Mouse (Mus musculus) embryonic facial prominence, embryonic 12.5 days (tissue): Measurements from ENCODE around the gene Ppt2. TPM values are rescaled to one million over a fixed set of nuclear protein-coding genes. Genes with fewer than 3 reads are reported as not detected.

Source experiments
- ATAC-seq: fragments of 200-750 bp; cut with Nextera tagmentation; 2 replicates; pipeline ENCODE4 v1.8.0; 2017; ENCODE audit not compliant: insufficient number of reproducible peaks, insufficient read depth, low FRiP score, low TSS enrichment
- H3K27ac ChIP-seq: fragments of 300-500 bp; sonication (generic); 2 replicates; pipeline ENCODE4 v1.5.1; 2016; ENCODE audit warnings: mild to moderate bottlenecking
- H3K27me3 ChIP-seq: fragments of 300-500 bp; sonication (generic); 2 replicates; pipeline ENCODE4 v1.6.1; 2016; ENCODE audit warnings: mild to moderate bottlenecking, moderate library complexity
- H3K36me3 ChIP-seq: fragments of 300-500 bp; sonication (generic); 2 replicates; pipeline ENCODE4 v1.6.1; 2016; ENCODE audit warnings: mild to moderate bottlenecking
- H3K4me1 ChIP-seq: fragments of 300-500 bp; sonication (generic); 2 replicates; pipeline ENCODE4 v1.6.1; 2016
- H3K4me2 ChIP-seq: fragments of 300-500 bp; sonication (generic); replicated peaks from 2 replicates; pipeline ENCODE4 v1.6.1; 2016; ENCODE audit warnings: mild to moderate bottlenecking, moderate library complexity
- H3K4me3 ChIP-seq: fragments of 300-500 bp; sonication (generic); 2 replicates; pipeline ENCODE4 v1.5.1; 2016; ENCODE audit warnings: mild to moderate bottlenecking
- H3K9ac ChIP-seq: fragments of 300-500 bp; sonication (generic); 2 replicates; pipeline ENCODE4 v1.6.1; 2016; ENCODE audit warnings: mild to moderate bottlenecking, moderate library complexity
- H3K9me3 ChIP-seq: fragments of 300-500 bp; sonication (generic); 2 replicates; pipeline ENCODE4 v1.6.1; 2016; ENCODE audit warnings: mild to moderate bottlenecking, moderate library complexity
- WGBS: fragments of 180-500 bp; shearing (Covaris S2); methylation state at CpG from one replicate; pipeline ENCODE4 v1.1.7; 2016; 5-methylcytosine and 5-hydroxymethylcytosine counted together
- polyA plus RNA-seq: library from polyadenylated mRNA; unstranded; fragments of >200 nt; fragmentation: Nextera tagmentation; extraction: Ambion mirVana; gene quantifications from 2 replicates; pipeline ENCODE4 v1.2.1, GENCODE M21; 2016

Ppt2 gene
- polyA plus RNA-seq, 1 experiment from 2014 or later, result 18.0 TPM

GRCm38 (mm10) chr17:34655160-34655559, 26.9 kb upstream of the Ppt2 start:
- no peaks in the 10 kb centered on the region for H3K4me1 ChIP-seq
- H3K4me3 ChIP-seq, result no peak overlapping the region
- no peak overlapping the region for H3K27ac ChIP-seq
- no peaks in the 10 kb centered on the region for H3K9me3 ChIP-seq
- 83% methylated on average over 7 of the region's 7 CpGs for WGBS
- peaks cover 16% of the 10 kb centered on the region for H3K27me3 ChIP-seq
- H3K36me3 ChIP-seq, result peaks cover 42% of the 10 kb centered on the region
- no peak overlapping the region for H3K4me2 ChIP-seq
- no peak overlapping the region for H3K9ac ChIP-seq
- no peak for ATAC-seq

DNA sequence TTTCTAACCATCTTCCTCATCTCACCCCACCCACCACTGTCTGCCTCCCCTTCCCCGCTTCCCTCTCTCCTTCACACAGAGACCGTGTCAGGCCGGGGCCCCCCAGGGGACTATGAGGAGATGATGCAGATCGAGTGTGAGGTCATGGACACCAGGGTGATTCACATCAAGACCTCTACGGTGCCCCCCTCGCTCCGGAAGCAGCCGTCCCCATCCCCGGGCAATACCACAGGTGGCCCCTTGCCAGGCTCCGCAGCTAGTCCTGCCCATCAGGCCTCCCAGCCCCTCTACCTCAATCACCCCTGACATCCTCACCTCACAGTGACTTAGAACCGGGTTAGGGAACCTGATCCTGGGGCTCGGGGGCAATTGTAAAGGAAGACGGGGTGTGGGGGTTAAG, 26.1 kb upstream of the Ppt2 start:
- Histone ChIP-seq H3K27ac (no peak overlapping the region), H3K4me1 (no peaks in the 10 kb centered on the region), H3K4me2 (no peak overlapping the region), H3K36me3 (peaks cover 49% of the 10 kb centered on the region), H3K4me3 (no peak overlapping the region), H3K9me3 (no peaks in the 10 kb centered on the region), H3K27me3 (peaks cover 8% of the 10 kb centered on the region; the same call in 1 of the 2 replicates), H3K9ac (0 out of 2 replicates have a peak overlapping the region, but pooled peaks have one; percentile 1)
- ATAC-seq, result no peak
- 93% methylated on average over 13 of the region's 13 CpGs for WGBS

DNA sequence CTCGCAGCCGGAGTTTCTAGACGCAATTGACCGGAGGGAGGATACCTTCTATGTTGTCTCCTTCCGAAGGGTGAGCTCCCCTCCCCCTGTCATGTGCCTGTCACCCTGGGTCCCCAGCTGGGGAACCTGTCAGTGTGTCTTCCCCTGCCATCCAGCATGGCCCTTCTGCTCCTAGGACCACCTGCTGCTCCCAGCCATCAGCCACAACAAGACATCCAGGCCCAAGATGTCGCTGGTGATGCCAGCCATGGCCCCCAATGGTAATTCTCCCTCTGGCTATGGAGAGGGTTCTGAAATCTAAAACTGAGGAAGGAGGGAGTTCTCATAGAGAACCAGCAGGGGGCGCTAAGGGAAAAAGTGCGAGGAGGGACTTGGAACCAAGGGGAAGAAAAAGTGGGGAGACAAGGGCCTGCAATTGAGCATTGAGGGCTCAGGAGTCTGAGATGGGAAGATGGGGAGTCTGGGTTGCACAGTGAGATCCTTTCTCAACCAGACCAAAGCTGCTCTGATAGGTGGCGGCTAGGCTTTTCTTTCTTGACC, 25.5 kb upstream of the Ppt2 start:
- Histone ChIP-seq H3K4me3 (no peak overlapping the region), H3K9ac (no peak overlapping the region), H3K27ac (no peak overlapping the region), H3K4me2 (no peak overlapping the region), H3K9me3 (no peaks in the 10 kb centered on the region), H3K36me3 (peaks cover 55% of the 10 kb centered on the region), H3K4me1 (no peaks in the 10 kb centered on the region; the same call in 1 of the 2 replicates), H3K27me3 (0 out of 2 replicates have a peak, but pooled peaks cover 2% of the 10 kb centered on the region)
- no peak for ATAC-seq
- 67% methylated on average over 9 of the region's 9 CpGs for WGBS

DNA sequence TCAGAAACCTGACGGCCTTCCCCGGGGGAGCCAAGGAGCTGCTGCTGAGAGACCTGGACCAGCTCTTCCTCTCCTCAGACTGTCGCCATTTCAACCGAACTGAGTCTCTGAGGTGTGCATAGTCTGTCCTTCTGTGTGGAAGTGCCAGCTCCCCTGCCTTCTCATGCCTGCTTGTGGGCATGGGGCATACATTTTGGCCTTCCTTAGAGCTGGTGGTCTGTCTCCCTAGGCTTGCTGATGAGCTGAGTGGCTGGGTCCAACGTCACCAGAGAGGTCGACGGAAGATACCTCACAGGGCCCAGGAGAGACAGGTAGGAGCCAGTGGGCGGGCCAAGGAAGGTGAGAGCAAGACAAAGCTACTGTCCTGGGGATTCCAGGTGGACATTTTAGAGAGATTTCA, 24.7 kb upstream of the Ppt2 start:
- Histone ChIP-seq H3K4me1 (peaks cover 8% of the 10 kb centered on the region), H3K4me3 (no peak overlapping the region), H3K27me3 (no peaks in the 10 kb centered on the region), H3K9me3 (no peaks in the 10 kb centered on the region), H3K27ac (no peak overlapping the region), H3K4me2 (no peak overlapping the region), H3K9ac (no peak overlapping the region), H3K36me3 (peaks cover 55% of the 10 kb centered on the region)
- no peak for ATAC-seq
- WGBS, result 93% methylated on average over 8 of the region's 8 CpGs

GRCm38 (mm10) chr17:34652546-34652945, 24.2 kb upstream of the Ppt2 start:
- Histone ChIP-seq H3K4me3 (no peak overlapping the region), H3K27me3 (no peaks in the 10 kb centered on the region), H3K4me2 (no peak overlapping the region), H3K36me3 (peaks cover 55% of the 10 kb centered on the region), H3K27ac (no peak overlapping the region), H3K9me3 (no peaks in the 10 kb centered on the region), H3K4me1 (peaks cover 12% of the 10 kb centered on the region), H3K9ac (no peak overlapping the region)
- no peak for ATAC-seq
- WGBS, result 95% methylated on average over 10 of the region's 10 CpGs

- no peak overlapping the region for H3K27ac ChIP-seq
- peaks cover 12% of the 10 kb centered on the region for H3K4me1 ChIP-seq
- no peaks in the 10 kb centered on the region for H3K27me3 ChIP-seq
- no peak overlapping the region for H3K4me3 ChIP-seq
- no peak overlapping the region for H3K4me2 ChIP-seq
- 54% methylated on average over 19 of the region's 19 CpGs for WGBS
- H3K36me3 ChIP-seq, result peaks cover 55% of the 10 kb centered on the region
- no peak for ATAC-seq
- no peaks in the 10 kb centered on the region for H3K9me3 ChIP-seq
- no peak overlapping the region for H3K9ac ChIP-seq
These were observed 23.4 kb upstream of the Ppt2 start for GRCm38 (mm10) chr17:34651507-34652221.

DNA sequence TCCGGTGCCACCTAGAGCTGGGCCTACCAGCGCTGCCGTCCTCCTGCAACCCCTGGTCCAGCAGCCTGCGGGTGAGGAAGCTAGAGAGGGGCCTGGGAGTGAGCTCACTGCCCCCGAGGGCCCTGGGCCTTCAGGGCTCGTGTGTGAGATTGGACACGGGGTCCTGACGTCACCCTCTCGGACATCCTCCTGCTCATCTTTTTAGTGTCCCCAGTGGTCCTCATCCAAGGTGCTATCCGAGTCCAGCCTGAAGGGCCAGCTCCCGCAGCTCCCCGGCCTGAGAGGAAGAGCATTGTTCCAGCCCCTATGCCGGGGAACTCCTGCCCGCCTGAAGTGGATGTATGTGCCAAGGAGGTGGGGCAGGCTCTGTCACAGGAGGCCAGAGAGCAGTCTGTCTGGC, 22.5 kb upstream of the Ppt2 start:
- no peak overlapping the region; the same call in 1 of the 2 replicates for H3K9ac ChIP-seq
- peaks cover 55% of the 10 kb centered on the region for H3K36me3 ChIP-seq
- no peak overlapping the region for H3K4me2 ChIP-seq
- H3K27me3 ChIP-seq, result no peaks in the 10 kb centered on the region
- no peaks in the 10 kb centered on the region for H3K9me3 ChIP-seq
- 92% methylated on average over 14 of the region's 14 CpGs for WGBS
- H3K4me1 ChIP-seq, result peaks cover 15% of the 10 kb centered on the region
- H3K4me3 ChIP-seq, result no peak overlapping the region
- H3K27ac ChIP-seq, result no peak overlapping the region
- no peak for ATAC-seq

DNA sequence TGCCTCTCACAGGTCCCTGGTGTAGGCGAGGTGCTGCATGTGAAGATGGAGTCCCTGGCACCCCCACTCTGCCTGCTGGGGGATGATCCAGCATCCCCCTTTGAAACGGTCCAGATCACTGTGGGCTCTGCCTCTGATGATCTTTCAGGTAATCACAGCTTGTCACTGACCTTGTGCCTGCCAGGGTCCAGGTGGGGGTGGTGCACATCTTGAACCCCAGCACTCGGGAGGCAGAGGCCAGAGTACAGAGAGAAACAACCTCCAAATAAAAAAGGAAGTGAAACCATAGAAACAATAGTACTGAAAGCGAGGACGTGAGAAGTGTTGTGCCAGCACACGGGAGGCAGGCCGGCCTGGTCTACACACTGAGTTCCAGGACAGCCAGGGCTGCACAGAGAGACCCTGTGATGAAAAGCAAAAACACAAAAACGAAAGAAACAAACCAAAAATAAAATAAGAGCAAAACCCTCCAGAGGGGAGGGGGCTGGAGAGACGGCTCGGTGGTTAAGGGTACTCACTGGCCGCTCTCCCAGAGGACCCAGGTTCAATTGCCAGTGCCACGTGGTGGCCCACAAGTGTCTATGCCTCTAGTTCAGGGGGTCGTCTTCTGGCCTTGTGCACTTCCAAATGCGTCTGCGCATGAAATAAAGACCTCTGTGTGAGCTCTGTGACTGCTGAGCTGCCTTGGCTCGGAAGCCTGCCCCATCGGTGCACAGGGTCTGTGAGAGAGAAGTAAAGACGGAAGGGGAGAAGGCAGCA, 21.0 kb upstream of the Ppt2 start:
- no peak overlapping the region for H3K4me3 ChIP-seq
- no peak overlapping the region for H3K27ac ChIP-seq
- peaks cover 25% of the 10 kb centered on the region for H3K4me1 ChIP-seq
- no peak overlapping the region for H3K4me2 ChIP-seq
- H3K9ac ChIP-seq, result no peak overlapping the region
- no peaks in the 10 kb centered on the region for H3K9me3 ChIP-seq
- H3K36me3 ChIP-seq, result peaks cover 51% of the 10 kb centered on the region
- no peak for ATAC-seq
- H3K27me3 ChIP-seq, result no peaks in the 10 kb centered on the region
- 84% methylated on average over 18 of the region's 18 CpGs for WGBS

GRCm38 (mm10) chr17:34648141-34648890, 20.0 kb upstream of the Ppt2 start:
- WGBS, result 76% methylated on average over 16 of the region's 16 CpGs
- Histone ChIP-seq H3K9ac (peak overlapping the region; percentile 91), H3K27ac (no peak overlapping the region), H3K4me1 (peaks cover 26% of the 10 kb centered on the region), H3K27me3 (no peaks in the 10 kb centered on the region), H3K36me3 (peaks cover 44% of the 10 kb centered on the region), H3K9me3 (no peaks in the 10 kb centered on the region), H3K4me2 (peak overlapping the region; percentile 90), H3K4me3 (peak overlapping the region; percentile 98)
- ATAC-seq, result no peak

GRCm38 (mm10) chr17:34646906-34647787, 18.8 kb upstream of the Ppt2 start, which contains the start of gene Atf6b:
TSS of gene Atf6b (plus strand) at chr17:34647146.
- Histone ChIP-seq H3K27me3 (no peaks in the 10 kb centered on the region), H3K27ac (peak within 1 kb of the TSS; percentile 79)
- WGBS, result 1% methylated on average over 65 of the region's 66 CpGs

More at GRCm38 (mm10) chr17:34646906-34647787, 18.8 kb upstream of the Ppt2 start, which contains the start of gene Atf6b:
- ATAC-seq, result peak; percentile 95
- peaks cover 26% of the 10 kb centered on the region for H3K4me1 ChIP-seq
- peak within 1 kb of the TSS; percentile 91 for H3K9ac ChIP-seq
- H3K4me3 ChIP-seq, result peak within 1 kb of the TSS; percentile 98
- H3K9me3 ChIP-seq, result no peaks in the 10 kb centered on the region
- H3K4me2 ChIP-seq, result peak within 1 kb of the TSS; percentile 90
- peaks cover 33% of the 10 kb centered on the region for H3K36me3 ChIP-seq
